Mouse (Mus musculus) B cell, adult 2 months (primary cell): ENCODE results near the gene Acad10.
A peak's percentile ranks its signal among the peaks of the same experiment; 100 is the strongest.
"Not testable (repeated sequence)": the region's sequence is repeated elsewhere in the genome, so short reads cannot be mapped to it uniquely, and the experiment has no call there.

Source experiments
- DNase-seq, 2 experiments: peaks; one replicate each; pipeline ENCODE4 v3.0.0; 2022

Gene Acad10

GRCm38 (mm10) chr5:121656866-121657265 is 3.4 kb downstream of the Acad10 start:
- not testable (repeated sequence) for DNase-seq

GRCm38 (mm10) chr5:121654526-121654925 is 5.8 kb downstream of the Acad10 start:
- DNase-seq, result no peak

GRCm38 (mm10) chr5:121649134-121649533 is 11.2 kb downstream of the Acad10 start:
- DNase-seq, result no peak

GRCm38 (mm10) chr5:121639601-121640000 is 20.7 kb downstream of the Acad10 start:
- no peak for DNase-seq

GRCm38 (mm10) chr5:121637296-121637695 is 23.0 kb downstream of the Acad10 start:
- no peak for DNase-seq

- no peak for DNase-seq
Measured at GRCm38 (mm10) chr5:121634668-121635067, 25.6 kb downstream of the Acad10 start.

- DNase-seq, result no peak
Measured at GRCm38 (mm10) chr5:121632804-121633203, 27.5 kb downstream of the Acad10 start.

- peak; percentile 12 to 17 for DNase-seq
Measured at GRCm38 (mm10) chr5:121631106-121631647, 29.1 kb downstream of the Acad10 start.

GRCm38 (mm10) chr5:121627871-121628270 is 32.4 kb downstream of the Acad10 start:
- peak; percentile 84 to 85 for DNase-seq

- DNase-seq, result no peak
Measured at GRCm38 (mm10) chr5:121623241-121623640, 37.1 kb downstream of the Acad10 start.

GRCm38 (mm10) chr5:121621102-121621501 is 39.2 kb downstream of the Acad10 start:
- no peak for DNase-seq

- peak; percentile 78 to 81 for DNase-seq
Measured at GRCm38 (mm10) chr5:121618592-121619513, 41.5 kb downstream of the Acad10 start, which contains the start of gene Acad12. Acad12 (minus strand) TSS chr5:121618938.

GRCm38 (mm10) chr5:121614921-121615320 is 45.4 kb downstream of the Acad10 start:
- DNase-seq, result not testable (repeated sequence)

- no peak for DNase-seq
Measured at GRCm38 (mm10) chr5:121612036-121612435, 48.3 kb downstream of the Acad10 start.

- DNase-seq, result not testable (repeated sequence)
Measured at GRCm38 (mm10) chr5:121609556-121610135, 50.7 kb downstream of the Acad10 start.

- peak; percentile 90 to 91 for DNase-seq
Measured at GRCm38 (mm10) chr5:121606151-121606550, 54.2 kb downstream of the Acad10 start.

- DNase-seq, result not testable (repeated sequence)
Measured at GRCm38 (mm10) chr5:121603815-121604214, 56.5 kb downstream of the Acad10 start.

- DNase-seq, result peak; percentile 89
Measured at GRCm38 (mm10) chr5:121601547-121602299, 58.6 kb downstream of the Acad10 start.

GRCm38 (mm10) chr5:121598871-121599610 is 61.3 kb downstream of the Acad10 start:
- no peak for DNase-seq

GRCm38 (mm10) chr5:121597991-121598537 is 62.2 kb downstream of the Acad10 start:
- no peak for DNase-seq

- peak in 1 of 2 experiments; percentile 23 for DNase-seq
Measured at GRCm38 (mm10) chr5:121597332-121597731, 63.0 kb downstream of the Acad10 start.

GRCm38 (mm10) chr5:121596226-121596625 is 64.1 kb downstream of the Acad10 start:
- no peak for DNase-seq
